Mouse (Mus musculus) left cerebral cortex, adult 18-20 months (tissue): ENCODE measurements around the gene Cdkn2aipnl. TPM values are rescaled to one million over a fixed set of nuclear protein-coding genes. Genes with fewer than 3 reads are reported as not detected.

Source experiments
- DNase-seq, 2 experiments: peaks; one replicate each; pipeline ENCODE4 v3.0.0; 2021 to 2022; ENCODE audit warnings: low spot score in 2 of 2, mixed read lengths in 1 of 2
- long read RNA-seq, 2 experiments: library from polyadenylated mRNA; stranded (forward); transcript quantifications; one replicate each; pipeline ENCODE4 v2.0.0; 2021
- total RNA-seq, 2 experiments: library from RNA; stranded (reverse); gene quantifications; 2 replicates each; pipeline ENCODE4 v1.2.3; 2021

The Cdkn2aipnl gene
- 10 to 100 TPM; 45.7 to 45.8 TPM for total RNA-seq
- long read RNA-seq, experiment 1, transcript Cdkn2aipnl-201 (3 exons, 1,832 nt), result major isoform, 71 of 82 reads
- long read RNA-seq, experiment 1, partial matches to known transcripts, result 4 of 82 reads
- long read RNA-seq, experiment 1, other reads (novel, unspliced or antisense), result 7 of 82 reads
- long read RNA-seq, experiment 2, transcript Cdkn2aipnl-201 (3 exons, 1,832 nt), result major isoform, 37 of 45 reads
- long read RNA-seq, experiment 2, partial matches to known transcripts, result 6 of 45 reads
- long read RNA-seq, experiment 2, other reads (novel, unspliced or antisense), result 2 of 45 reads

DNA sequence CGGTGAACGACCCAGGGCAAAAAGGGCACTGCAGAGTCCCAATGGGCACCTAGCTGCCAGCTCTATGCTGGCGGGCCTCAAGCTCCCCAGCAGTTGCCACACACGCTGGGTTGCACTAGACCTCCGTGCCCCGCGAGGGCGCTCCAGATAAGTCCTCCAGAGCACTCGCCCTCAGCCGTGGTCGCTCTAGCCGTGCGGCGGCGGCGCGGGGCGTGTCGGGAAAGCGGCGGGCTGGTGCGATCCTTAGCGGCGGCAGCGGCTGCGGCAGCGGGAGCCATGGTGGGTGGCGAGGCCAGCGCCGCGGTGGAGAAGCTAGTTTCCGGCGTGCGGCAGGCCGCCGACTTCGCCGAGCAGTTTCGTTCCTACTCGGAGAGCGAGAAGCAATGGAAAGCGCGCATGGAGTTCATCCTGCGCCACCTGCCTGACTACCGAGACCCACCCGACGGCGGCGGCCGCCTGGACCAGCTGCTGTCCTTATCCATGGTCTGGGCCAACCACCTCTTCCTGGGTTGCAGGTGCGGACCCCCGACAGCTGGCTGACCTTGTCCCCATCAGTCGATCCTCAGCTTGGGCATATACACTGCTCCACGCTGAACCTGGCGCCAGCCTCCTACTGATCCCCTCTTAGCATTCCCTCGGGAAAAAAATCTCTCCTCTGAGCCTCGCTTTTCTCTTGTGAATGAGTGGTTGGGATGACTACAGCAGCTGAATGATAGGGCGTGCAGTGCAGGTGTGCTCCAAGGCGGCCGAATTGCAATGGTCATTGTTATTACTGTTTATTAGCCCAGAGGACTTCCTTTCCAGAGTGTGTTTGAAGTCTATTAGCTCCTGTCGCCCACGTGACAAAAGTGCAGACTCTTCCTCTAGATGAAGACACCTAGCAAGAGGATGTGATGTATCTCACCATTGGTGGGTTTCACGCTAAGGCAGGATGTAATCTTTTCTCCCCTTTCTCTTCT lies at the start of gene Cdkn2aipnl:
Gene Cdkn2aipnl, plus strand, starts transcription at position 219 of the 959 bp plus-strand sequence.
- DNase-seq, result peak; percentile 99

DNA sequence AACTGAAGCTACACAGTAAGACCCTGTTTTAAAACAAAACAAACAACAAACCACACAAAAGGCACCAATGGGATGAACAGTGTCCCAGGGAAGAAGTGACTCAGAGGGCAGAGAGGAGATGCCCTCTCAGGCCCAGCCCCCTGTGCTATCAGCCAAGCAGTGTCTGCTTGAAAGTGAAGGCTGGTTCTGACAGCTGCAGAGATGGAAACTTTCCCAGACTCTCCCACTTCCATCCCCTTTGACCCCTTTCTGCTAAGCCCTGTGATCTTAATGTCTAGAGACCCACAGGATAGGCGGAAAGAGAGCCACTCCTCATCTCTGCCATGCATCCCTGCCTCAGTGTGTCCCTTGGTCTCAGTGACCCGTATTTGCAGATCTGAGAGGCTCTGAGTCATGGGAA lies 49.5 kb upstream of the Cdkn2aipnl start:
- no peak for DNase-seq

DNA sequence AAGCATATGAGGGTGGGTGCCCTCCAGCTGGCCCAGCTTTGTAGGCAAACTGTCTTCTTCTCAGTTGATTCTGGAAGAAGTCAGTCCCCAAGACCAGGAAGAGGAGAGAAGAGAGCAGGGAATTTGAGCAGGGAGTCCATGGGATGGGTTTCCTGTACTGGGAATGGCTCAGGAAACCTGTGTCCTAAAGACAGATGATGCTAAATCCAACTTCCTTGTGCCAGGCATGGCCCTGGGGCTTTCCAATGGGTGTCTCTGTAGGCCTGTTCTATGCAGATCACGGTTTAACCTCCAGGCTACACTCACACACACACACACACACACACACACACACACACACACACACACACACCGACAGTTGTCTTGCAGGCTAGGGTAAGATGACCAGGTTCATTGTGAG lies 48.9 kb upstream of the Cdkn2aipnl start:
- DNase-seq, result no peak

DNA sequence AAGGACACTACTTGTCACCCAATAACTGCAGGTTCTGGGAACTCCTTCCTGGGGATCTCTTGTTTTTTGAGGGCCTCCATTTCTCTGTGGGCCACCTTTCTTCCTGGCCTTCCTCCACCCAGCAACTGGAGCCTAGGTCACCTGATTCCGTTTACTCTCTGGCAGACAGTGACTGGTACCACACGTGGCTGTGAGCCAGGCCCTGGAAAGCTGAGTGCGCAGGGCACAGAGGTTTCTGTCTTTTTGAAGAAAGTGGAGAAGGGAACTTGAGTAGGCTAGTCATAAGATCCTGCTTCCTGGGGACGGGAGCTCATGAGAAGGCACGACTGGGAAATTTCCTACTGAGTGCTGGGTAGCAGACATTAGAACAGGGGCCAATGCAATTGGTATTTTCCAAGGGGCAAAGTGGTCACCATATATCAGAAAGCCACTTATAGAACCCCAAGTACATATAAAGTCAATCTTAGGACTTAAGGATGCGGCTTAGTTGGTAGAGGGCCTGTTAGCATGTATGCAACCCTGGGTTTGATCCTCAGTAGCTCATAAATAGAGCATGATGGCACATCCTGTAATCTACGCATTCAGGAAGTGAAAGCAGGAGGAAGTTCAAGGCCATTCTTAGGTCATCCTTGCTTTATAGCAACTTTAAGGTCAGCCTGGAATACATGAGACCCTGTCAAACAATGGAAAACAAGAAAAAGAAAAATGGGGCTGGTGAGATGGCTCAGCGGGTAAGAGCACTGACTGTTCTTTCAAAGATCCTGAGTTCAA lies 45.9 kb upstream of the Cdkn2aipnl start:
- no peak for DNase-seq

DNA sequence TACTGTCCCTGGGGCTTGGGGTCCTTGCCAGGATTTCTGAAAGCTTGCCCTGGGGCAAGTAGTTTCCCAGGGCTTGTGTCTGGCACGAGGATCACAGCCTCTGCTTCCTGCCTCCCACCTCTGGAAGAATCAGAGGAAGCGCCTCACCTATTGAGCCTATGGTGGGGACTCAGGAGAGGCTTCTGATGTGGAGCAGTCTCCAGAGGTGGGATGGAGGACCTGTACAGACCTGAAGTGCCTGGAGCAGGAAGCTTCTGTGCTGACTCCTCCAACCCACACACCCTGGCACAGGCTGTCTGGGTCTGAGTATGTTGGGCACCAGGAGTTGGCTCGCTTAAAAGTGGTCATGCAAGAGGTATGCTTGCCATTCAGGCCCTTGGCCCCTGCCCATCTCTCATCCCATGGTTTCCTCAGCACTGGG lies 45.0 kb upstream of the Cdkn2aipnl start:
- DNase-seq, result no peak

DNA sequence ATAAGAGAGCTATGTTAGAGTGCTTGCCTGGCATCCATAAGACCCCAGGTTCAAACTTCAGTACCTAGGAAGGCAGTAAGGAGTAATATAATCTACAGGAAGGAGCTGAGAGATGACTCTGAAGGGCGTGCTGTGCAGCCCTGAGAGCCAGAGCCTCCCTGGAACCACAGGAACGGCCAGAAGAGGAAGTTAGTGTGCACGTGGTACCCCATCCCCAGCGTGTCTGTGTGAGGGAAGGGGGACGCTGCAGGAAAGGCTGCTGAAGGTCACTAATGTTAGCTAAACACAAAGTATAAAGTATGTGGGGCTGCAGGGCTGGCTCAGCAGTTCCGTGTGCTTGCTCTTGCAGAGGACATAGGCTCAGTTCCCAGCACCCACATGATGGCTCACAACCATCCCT lies 41.9 kb upstream of the Cdkn2aipnl start:
- DNase-seq, result no peak

DNA sequence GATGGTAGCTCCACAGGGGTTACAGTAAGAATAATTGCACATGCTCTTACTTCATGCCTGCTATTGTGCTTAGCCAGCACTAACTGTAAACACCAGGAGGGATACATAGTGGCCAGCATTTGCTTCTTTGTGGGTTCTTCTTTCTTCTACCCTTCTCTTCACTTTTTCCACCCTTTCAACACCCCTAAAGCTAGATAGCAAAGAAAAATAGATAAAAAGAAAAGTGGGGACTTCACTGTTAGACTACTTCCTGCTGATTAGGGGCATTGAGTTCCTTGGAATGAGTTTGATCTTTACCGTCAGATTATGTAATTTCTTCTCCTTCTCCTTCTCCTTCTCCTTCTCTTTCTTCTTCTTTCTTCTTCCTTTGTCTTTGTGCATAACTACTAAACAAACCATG lies 41.1 kb upstream of the Cdkn2aipnl start:
- DNase-seq, result no peak

DNA sequence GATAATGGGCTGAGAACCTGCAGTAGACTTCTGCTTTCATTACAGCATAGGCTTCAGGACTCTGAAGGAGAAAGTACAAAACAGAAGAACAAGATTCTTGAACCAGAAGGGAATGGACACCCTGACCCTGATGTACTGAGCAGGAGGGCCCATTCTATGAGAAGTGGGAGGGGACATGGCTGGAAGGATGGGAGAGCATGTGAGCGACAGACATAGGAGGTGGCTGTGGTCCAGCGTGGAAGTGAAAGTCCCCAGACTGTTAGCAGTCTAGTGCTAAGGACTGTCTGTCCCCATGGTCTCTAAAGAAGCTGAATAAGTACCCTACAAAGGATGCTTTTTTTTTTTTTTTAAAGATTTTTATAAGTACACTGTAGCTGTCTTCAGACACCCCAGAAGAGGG lies 40.4 kb upstream of the Cdkn2aipnl start:
- DNase-seq, result no peak

DNA sequence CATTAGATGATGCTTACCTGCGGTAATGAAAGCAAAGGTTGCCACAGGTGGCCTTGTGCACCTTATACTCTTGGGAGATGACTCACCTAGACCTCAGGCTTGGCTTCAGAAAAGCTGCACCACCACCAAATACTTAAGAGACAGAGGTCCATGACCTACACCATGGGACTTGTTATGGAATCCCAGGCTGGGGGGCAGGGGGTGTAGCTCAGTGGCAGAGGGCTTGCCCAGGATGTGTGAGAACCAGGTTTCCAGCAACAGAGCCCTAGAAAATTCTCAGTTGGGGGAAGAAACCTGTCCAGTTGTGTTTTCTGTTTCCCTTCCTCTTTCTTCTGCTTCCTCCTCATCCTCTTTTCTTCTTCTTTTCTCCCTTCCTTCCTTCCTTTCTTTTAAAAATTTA lies 36.3 kb upstream of the Cdkn2aipnl start:
- no peak for DNase-seq

DNA sequence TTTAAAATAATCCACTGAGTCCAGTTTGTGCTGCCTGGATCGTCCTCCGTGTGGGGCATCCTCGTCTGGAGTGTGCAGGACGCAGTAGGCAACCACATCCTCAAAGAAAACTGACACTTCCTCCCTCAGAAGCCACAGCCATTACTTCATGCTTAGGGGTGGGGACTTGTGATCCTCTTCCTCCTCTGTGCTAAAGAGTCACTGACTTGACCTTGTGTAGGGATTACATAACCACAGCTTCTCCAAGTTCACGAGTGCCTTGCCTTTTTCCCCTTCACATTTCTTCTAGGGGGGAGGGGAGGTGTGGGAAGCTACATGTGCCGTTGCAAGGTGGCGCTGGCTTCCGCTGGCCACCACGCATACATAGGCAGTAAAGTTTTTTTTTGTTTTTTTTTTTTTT lies 35.7 kb upstream of the Cdkn2aipnl start:
- DNase-seq, result no peak

DNA sequence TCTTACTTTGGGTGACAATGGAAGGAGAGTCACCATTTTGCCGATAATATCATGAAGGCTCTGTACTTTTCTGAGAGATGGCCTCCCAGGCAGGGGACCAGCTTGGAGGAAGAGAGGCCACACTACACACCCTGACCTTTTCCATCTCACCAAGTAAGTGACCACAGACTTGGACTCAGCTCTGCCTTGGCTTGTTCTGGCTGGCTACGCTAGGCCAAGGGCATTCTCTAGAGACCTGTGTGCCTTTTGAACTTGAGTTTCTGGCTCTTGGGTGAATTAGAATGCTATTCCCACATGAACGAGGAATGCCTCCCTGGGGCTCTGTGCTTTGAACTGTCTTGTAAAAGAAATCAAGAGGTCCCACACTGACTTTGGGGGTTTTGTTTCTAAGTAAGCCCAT lies 33.2 kb upstream of the Cdkn2aipnl start:
- DNase-seq, result no peak

DNA sequence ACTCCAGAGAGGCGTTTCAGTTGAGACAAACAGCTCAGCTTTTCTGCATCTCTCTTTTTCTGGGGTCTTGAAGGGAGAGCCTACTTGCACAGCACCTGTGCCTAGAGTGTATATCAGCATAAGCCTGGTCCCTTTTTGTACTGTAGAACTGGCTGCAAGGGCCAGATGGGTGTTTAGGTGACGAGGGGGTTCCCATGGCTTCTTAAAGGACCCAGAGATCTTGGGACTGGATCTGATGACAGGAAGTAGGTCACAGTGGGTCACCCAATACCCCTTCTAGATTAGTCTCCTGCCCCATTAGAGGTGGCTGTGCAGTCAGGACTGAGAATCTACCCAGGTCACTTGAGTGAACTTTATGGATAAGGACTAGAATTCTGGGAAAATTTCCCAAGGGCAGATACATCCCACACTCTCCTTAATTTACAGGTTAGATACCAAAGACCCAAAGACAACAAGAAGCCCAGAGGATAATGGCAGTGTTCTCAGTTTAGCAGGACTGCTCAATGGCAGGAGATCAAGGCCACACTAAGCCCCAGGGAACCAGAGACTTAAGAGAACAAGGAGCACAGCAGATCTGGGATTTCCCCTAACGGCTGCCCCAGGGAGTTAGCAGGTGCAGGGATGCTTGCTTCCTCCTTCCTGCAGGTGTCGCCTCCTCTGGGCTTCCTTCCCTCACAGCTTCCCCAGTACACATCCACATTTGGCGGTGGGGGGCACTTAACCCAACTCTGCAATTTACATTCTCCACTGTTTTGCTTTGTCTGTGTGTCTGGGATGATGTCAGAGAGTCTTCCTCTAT lies 31.6 kb upstream of the Cdkn2aipnl start:
- no peak for DNase-seq

DNA sequence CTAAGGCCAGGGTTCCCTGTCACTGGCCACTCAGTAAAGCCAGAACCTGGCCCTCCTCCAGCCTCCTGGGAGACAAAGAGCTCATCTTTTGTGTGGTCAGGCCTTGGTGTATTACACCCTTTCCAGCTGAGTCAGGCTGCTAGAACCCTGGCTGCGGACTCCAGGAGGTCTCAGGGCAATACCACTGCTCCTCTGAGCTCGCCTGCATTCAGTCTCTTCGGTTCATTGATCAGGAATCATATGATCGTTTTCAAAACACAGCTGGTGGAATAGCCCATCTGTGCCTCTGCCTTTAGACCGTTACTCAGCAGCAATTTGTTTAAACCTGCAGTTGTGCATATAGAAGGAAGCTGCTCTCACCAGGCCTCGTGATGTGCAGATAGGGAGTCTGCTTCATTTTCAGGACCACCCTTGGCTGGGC lies 30.1 kb upstream of the Cdkn2aipnl start:
- DNase-seq, result no peak

DNA sequence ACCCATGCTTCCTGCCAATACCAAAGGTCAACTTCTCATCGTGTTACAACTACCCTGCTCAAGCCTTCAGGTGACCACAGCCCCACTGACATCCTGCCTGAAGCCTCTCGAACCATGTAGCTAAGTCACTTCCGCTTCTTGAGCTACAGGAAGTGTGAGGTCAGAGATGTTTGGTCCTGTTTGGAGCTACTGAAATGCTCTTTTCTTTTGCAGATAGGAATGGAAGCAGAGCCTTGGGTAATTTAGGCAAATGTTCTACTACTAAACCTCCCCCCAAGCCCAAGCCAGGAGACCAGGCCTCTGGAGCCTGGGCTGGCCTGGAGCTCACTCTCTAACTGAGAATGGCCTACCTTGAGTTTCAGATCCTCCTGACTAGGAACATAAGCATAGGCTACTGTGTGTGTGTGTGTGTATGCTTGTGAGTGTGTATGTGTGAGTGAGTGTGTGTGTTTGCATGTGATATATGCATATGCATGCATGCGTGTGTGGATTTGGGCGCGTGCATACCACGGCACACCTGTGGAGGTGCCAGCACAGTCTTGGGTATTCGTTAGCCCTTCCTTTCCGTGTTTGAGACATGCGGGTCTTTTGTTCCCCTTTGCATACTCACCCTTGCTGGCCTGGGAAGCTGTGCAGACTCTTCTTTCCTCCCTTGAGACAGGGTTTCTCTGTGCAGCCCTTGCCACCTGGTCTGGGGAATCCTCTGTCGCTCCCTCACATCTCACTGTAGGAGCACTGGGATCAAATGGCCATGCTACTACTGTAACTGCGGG lies 28.5 kb upstream of the Cdkn2aipnl start:
- DNase-seq, result no peak

DNA sequence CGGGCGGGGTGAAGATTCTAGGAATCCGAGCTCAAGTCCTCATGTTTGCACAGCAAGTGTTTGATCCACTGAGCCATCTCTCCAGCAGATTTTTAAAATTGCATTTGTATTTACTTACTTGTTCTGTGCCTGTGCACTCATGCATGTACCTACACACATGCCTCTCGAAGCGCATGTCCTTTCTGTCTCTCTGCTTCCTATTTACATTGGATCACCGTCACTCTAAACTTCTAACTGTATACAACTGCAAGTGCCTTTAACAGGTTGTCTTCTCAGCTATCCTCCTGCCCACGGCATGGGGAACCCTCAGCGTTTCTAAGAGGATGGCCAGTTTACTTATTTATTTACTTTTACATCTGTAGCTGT lies 27.9 kb upstream of the Cdkn2aipnl start:
- no peak for DNase-seq

DNA sequence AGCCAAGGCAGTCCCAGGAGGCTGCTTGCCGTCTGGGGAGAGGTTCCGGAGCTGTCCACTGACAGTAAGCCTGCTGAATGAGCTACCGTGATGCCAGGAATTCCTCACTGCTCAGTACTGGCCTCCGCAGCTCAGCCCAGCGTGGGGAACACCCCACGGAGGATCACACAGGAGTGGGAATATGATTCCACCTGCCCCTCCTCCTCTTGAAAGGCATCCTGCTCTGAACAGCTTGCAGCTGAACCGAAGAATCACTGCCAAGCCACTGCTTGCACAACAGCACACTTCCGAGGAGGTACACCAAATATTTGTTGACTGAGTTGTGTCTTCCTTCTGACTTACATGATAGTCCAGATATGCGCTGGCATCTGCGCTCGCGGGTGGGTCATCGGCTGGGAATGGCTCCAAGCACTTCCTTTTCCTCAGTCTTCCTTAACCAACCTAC lies 26.9 kb upstream of the Cdkn2aipnl start:
- peak in 1 of 2 experiments; percentile 5 for DNase-seq

DNA sequence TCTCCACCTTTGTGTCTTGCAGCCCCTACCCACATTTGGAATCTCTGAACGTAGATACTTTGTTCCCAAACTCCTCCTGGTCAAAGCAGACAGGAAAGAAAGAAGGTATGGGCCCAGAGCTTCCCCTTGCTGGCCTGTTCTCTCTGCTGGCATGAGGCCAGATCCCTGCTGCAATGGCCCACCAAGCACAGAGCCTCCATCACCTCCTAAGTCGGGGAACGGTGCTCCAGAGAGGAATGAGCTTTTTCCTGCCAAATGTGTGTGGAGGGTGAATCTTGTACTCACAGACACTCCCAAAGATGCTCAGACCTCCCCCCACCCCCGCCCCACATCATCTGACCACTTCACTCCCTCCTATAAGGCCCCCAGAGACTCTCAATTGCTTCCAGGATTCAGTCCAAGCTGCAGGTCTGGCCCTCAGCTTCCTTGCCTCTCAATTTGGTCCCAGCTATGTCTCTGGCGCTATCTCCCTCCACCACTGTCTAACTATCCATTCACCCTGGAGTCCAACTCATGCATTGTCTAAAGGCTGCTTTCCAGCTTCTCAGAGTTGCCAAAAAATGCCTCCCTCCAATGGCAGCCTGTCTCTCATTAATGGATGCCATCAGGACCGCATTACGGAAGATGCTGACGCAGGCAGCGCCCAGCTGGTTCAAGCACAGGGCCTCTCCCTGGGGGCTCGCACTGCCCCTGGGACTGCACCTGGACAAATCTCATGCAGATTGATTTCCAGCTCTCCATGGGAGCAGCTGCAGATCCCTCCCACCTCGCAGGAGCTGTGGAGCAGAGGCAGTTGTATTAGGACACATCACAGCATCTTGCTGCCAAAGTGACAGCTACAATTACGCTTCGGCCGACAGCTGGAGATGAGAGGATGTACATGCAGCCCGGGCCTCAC lies 24.6 kb upstream of the Cdkn2aipnl start:
- DNase-seq, result peak; percentile 4 to 11

DNA sequence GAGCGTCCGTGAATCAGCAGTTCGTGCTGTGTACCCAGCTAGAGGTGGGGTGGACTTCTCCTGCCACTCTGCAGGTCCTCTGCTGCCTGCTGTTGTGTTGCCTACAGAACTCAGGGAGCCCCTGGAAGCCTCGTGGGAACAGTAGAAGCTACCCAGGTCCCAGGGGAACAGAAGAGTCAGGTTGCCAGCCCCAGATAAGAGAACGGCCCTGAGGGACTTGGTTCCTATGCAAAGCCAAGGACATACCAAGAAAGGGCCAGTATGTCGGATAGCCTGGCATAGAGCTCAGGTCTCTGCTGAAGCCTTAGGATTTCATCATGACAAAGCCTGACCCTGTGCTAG lies 24.0 kb upstream of the Cdkn2aipnl start:
- DNase-seq, result no peak

DNA sequence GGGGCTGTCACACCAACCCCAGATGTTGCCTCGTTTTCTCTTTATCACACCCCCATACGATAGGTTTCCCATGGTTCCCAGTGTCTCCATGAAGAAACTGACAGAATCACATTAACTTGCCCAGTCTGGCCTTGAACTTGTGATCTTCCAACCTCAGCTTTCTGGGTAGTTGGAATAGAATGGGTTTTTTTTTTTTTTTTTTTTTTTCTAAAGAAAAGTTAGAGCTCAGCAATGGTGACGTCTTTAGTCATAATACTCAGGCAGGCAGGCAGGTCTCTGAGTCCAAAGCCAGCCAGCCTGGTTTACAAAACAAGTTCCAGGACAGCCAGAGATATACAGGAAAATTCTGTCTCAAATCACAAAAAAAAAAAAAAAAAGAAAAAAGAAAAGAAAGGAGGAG lies 23.2 kb upstream of the Cdkn2aipnl start:
- DNase-seq, result no peak
